Mouse (Mus musculus): Measurements from ENCODE around the gene Siglecg. TPM values are rescaled to one million over a fixed set of nuclear protein-coding genes. Genes with fewer than 3 reads are reported as not detected.

Gene Siglecg
- polyA plus RNA-seq, 1 experiment from 2014 or later = 0.07 TPM

GRCm38 (mm10) chr7:43438611-43439010 is 30.6 kb downstream of the Siglecg start:
- Histone ChIP-seq H3K9ac (ENCODE audit: low read depth, low read length) (no peak overlapping the region), H3K4me2 (replicated peaks; ENCODE audit: low read depth) (no peak overlapping the region), H3K36me3 (ENCODE audit: control insufficient read depth, insufficient read depth) (no peaks in the 10 kb centered on the region), H3K4me3 (ENCODE audit: low read depth, low read length) (no peak overlapping the region), H3K27me3 (replicated peaks; ENCODE audit: control insufficient read depth, insufficient read depth, low read length) (no peaks in the 10 kb centered on the region), H3K4me1 (replicated peaks; ENCODE audit: control insufficient read depth, insufficient read depth, low read length) (no peaks in the 10 kb centered on the region), H3K9me3 (ENCODE audit: control insufficient read depth) (no peaks in the 10 kb centered on the region), H3K27ac (ENCODE audit: low read depth, low read length) (no peak overlapping the region)
- 84% methylated on average over 4 of the region's 4 CpGs for WGBS
- no peak for ATAC-seq
- no peak for TF ChIP-seq CTCF (IDR thresholded peaks at IDR 0.05; ENCODE audit: low read depth)

- 76% methylated on average over 6 of the region's 6 CpGs for WGBS
- no peak for ATAC-seq
- TF ChIP-seq CTCF (IDR thresholded peaks at IDR 0.05; ENCODE audit: low read depth) = no peak
These were observed 32.5 kb downstream of the Siglecg start, which contains the start of gene Cldnd2 for GRCm38 (mm10) chr7:43440482-43440881. Gene Cldnd2 (plus strand): TSS chr7:43440782.

GRCm38 (mm10) chr7:43441071-43441470 is 33.1 kb downstream of the Siglecg start:
- Histone ChIP-seq H3K4me1 (replicated peaks; ENCODE audit: control insufficient read depth, insufficient read depth, low read length) (peaks cover 4% of the 10 kb centered on the region; the same call in 1 of the 2 replicates), H3K27me3 (replicated peaks; ENCODE audit: control insufficient read depth, insufficient read depth, low read length) (no peaks in the 10 kb centered on the region), H3K27ac (ENCODE audit: low read depth, low read length) (no peak overlapping the region), H3K4me2 (replicated peaks; ENCODE audit: low read depth) (no peak overlapping the region), H3K9ac (ENCODE audit: low read depth, low read length) (no peak overlapping the region), H3K4me3 (ENCODE audit: low read depth, low read length) (no peak overlapping the region), H3K9me3 (ENCODE audit: control insufficient read depth) (no peaks in the 10 kb centered on the region), H3K36me3 (ENCODE audit: control insufficient read depth, insufficient read depth) (no peaks in the 10 kb centered on the region)
- TF ChIP-seq CTCF (IDR thresholded peaks at IDR 0.05; ENCODE audit: low read depth) = no peak
- ATAC-seq = no peak
- WGBS = 71% methylated on average over 3 of the region's 3 CpGs

More at GRCm38 (mm10) chr7:43440482-43440881, 32.5 kb downstream of the Siglecg start, which contains the start of gene Cldnd2:
- Histone ChIP-seq H3K36me3 (ENCODE audit: control insufficient read depth, insufficient read depth) (no peaks in the 10 kb centered on the region), H3K27me3 (replicated peaks; ENCODE audit: control insufficient read depth, insufficient read depth, low read length) (no peaks in the 10 kb centered on the region), H3K27ac (ENCODE audit: low read depth, low read length) (no peak within 1 kb of the TSS), H3K9ac (ENCODE audit: low read depth, low read length) (no peak within 1 kb of the TSS), H3K4me1 (replicated peaks; ENCODE audit: control insufficient read depth, insufficient read depth, low read length) (peaks cover 4% of the 10 kb centered on the region; the same call in 1 of the 2 replicates), H3K4me3 (ENCODE audit: low read depth, low read length) (no peak within 1 kb of the TSS), H3K9me3 (ENCODE audit: control insufficient read depth) (no peaks in the 10 kb centered on the region), H3K4me2 (replicated peaks; ENCODE audit: low read depth) (no peak within 1 kb of the TSS)

- no peak for ATAC-seq
- peak overlapping the region; percentile 98 for H3K27ac ChIP-seq (ENCODE audit: low read depth, low read length)
- H3K4me1 ChIP-seq (replicated peaks; ENCODE audit: control insufficient read depth, insufficient read depth, low read length) = peaks cover 4% of the 10 kb centered on the region
- H3K9ac ChIP-seq (ENCODE audit: low read depth, low read length) = peak overlapping the region; percentile 45
- H3K27me3 ChIP-seq (replicated peaks; ENCODE audit: control insufficient read depth, insufficient read depth, low read length) = no peaks in the 10 kb centered on the region
- no peaks in the 10 kb centered on the region for H3K36me3 ChIP-seq (ENCODE audit: control insufficient read depth, insufficient read depth)
- H3K4me3 ChIP-seq (ENCODE audit: low read depth, low read length) = peak overlapping the region; percentile 49
- H3K9me3 ChIP-seq (ENCODE audit: control insufficient read depth) = no peaks in the 10 kb centered on the region
- 5% methylated on average over 9 of the region's 9 CpGs for WGBS
- H3K4me2 ChIP-seq (replicated peaks; ENCODE audit: low read depth) = peak overlapping the region; percentile 82
- no peak for TF ChIP-seq CTCF (IDR thresholded peaks at IDR 0.05; ENCODE audit: low read depth)
These were observed 34.7 kb downstream of the Siglecg start for GRCm38 (mm10) chr7:43442684-43443083.

- H3K4me2 ChIP-seq (replicated peaks; ENCODE audit: low read depth) = peak overlapping the region; percentile 82
- peaks cover 4% of the 10 kb centered on the region for H3K4me1 ChIP-seq (replicated peaks; ENCODE audit: control insufficient read depth, insufficient read depth, low read length)
- H3K9me3 ChIP-seq (ENCODE audit: control insufficient read depth) = no peaks in the 10 kb centered on the region
- peak overlapping the region; percentile 49 for H3K4me3 ChIP-seq (ENCODE audit: low read depth, low read length)
- TF ChIP-seq CTCF (IDR thresholded peaks at IDR 0.05; ENCODE audit: low read depth) = 0 out of 2 replicates have a peak, but pooled peaks have one; percentile 10
- WGBS = under 1% methylated on average over 36 of the region's 36 CpGs
- no peaks in the 10 kb centered on the region for H3K36me3 ChIP-seq (ENCODE audit: control insufficient read depth, insufficient read depth)
- H3K27me3 ChIP-seq (replicated peaks; ENCODE audit: control insufficient read depth, insufficient read depth, low read length) = no peaks in the 10 kb centered on the region
- peak overlapping the region; percentile 45 for H3K9ac ChIP-seq (ENCODE audit: low read depth, low read length)
- ATAC-seq = peak; percentile 93
- H3K27ac ChIP-seq (ENCODE audit: low read depth, low read length) = peak overlapping the region; percentile 98
These were observed 35.3 kb downstream of the Siglecg start for GRCm38 (mm10) chr7:43443126-43443916.

GRCm38 (mm10) chr7:43443917-43444293 is 35.9 kb downstream of the Siglecg start, which contains the start of the genes Etfb and Gm45233:
Gene Etfb (plus strand): TSS chr7:43444083.
Gene Gm45233 (plus strand): TSS chr7:43444128.
- peaks cover 4% of the 10 kb centered on the region for H3K4me1 ChIP-seq (replicated peaks; ENCODE audit: control insufficient read depth, insufficient read depth, low read length)
- WGBS = under 1% methylated on average over 27 of the region's 27 CpGs
- ATAC-seq = peak; percentile 98
- H3K4me2 ChIP-seq (replicated peaks; ENCODE audit: low read depth) = peak within 1 kb of the TSS; percentile 82
- peak within 1 kb of the TSS; percentile 49 for H3K4me3 ChIP-seq (ENCODE audit: low read depth, low read length)
- H3K27ac ChIP-seq (ENCODE audit: low read depth, low read length) = peak within 1 kb of the TSS; percentile 98
- no peaks in the 10 kb centered on the region for H3K36me3 ChIP-seq (ENCODE audit: control insufficient read depth, insufficient read depth)
- no peak; the same call in 1 of the 2 replicates for TF ChIP-seq CTCF (IDR thresholded peaks at IDR 0.05; ENCODE audit: low read depth)
- no peaks in the 10 kb centered on the region for H3K27me3 ChIP-seq (replicated peaks; ENCODE audit: control insufficient read depth, insufficient read depth, low read length)
- H3K9me3 ChIP-seq (ENCODE audit: control insufficient read depth) = no peaks in the 10 kb centered on the region
- H3K9ac ChIP-seq (ENCODE audit: low read depth, low read length) = peak within 1 kb of the TSS; percentile 53

Measured in intestine, postnatal 0 days (tissue).